Mouse (Mus musculus): ENCODE results near the gene Scaf8. TPM values are rescaled to one million over a fixed set of nuclear protein-coding genes. Genes with fewer than 3 reads are reported as not detected.

The Scaf8 gene
- polyA plus RNA-seq, 1 experiment: 21.9 TPM

DNA sequence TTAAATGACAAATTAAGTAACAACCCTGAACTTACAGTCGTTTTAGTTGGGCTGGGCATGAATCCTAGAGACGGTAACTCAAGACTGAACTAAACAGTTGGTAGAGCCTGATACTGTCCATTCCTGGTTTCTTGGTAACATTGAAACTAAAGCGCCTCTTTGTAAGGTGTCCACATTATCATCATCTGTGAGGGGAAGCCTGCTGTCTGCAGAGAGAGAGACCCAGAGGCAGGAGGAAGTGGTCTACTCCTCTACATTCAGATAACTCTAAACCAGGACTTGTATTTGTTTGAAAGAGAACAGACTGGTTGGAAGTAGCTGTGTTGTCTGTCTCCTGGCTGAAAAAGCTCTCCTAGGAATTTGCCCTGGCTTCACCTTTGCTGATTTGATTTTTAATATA is 108.9 kb downstream of the Scaf8 start:
- DNase-seq: no peak
- Histone ChIP-seq H3K4me3 (ENCODE audit: insufficient read depth, low read depth, low read length) (no peak overlapping the region), H3K36me3 (ENCODE audit: control insufficient read depth, insufficient read depth, low read length) (no peaks in the 10 kb centered on the region; the same call in 1 of the 2 replicates), H3K4me1 (ENCODE audit: control insufficient read depth, insufficient read depth, low read length) (peaks cover 4% of the 10 kb centered on the region; the same call in 1 of the 2 replicates), H3K27me3 (replicated peaks; ENCODE audit: control insufficient read depth, insufficient read depth, low read length) (no peaks in the 10 kb centered on the region), H3K27ac (ENCODE audit: insufficient read depth, low read depth, low read length) (no peak overlapping the region)
- WGBS: 71% methylated on average over 3 of the region's 3 CpGs
- TF ChIP-seq POLR2A (IDR thresholded peaks at IDR 0.05; ENCODE audit: low read depth, low read length) (no peak), CTCF (conservative IDR thresholded peaks at IDR 0.05; ENCODE audit: insufficient read depth, insufficient read length, low read depth, low read length) (no peak)

DNA sequence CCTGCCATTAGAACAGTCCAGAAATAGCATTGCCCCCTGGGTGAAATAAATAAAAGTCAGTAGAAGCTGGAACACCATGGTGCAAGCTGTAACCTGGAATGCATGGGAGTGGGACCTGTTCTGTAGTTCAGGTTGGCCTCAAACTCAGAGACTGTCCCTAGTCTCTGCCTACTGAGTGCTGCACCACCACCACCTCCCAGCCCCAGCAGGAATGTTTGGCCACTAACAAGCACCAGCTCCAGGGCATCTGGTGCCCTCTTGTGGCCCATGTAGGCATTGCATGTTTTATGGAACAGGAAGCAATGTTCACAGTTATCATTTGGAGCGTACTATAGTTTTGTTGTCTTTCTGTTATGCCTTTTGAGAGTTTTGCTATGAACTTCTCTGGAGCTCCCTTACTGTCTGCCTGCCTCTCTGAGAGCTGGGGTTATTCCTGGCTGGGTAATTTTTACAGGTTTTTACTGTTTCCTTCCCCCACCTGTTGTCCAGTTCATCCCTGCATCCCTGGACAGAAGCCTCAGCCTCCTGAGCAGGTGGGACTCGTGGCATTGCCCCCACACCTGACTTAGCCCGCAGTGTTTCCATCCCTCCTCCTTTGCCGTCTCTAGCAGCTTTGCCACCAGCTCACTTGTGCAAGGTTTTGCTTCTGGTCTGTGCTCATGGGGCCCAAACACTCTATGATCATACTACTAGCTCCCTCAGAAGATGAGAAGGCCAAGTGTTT is 109.8 kb downstream of the Scaf8 start:
- TF ChIP-seq POLR2A (IDR thresholded peaks at IDR 0.05; ENCODE audit: low read depth, low read length) (no peak), CTCF (conservative IDR thresholded peaks at IDR 0.05; ENCODE audit: insufficient read depth, insufficient read length, low read depth, low read length) (peak; percentile 98)
- Histone ChIP-seq H3K27me3 (replicated peaks; ENCODE audit: control insufficient read depth, insufficient read depth, low read length) (no peaks in the 10 kb centered on the region), H3K27ac (ENCODE audit: insufficient read depth, low read depth, low read length) (no peak overlapping the region), H3K4me3 (ENCODE audit: insufficient read depth, low read depth, low read length) (no peak overlapping the region), H3K36me3 (ENCODE audit: control insufficient read depth, insufficient read depth, low read length) (no peaks in the 10 kb centered on the region; the same call in 1 of the 2 replicates), H3K4me1 (ENCODE audit: control insufficient read depth, insufficient read depth, low read length) (no peaks in the 10 kb centered on the region)
- DNase-seq: peak; percentile 90
- WGBS: 46% methylated on average over 4 of the region's 4 CpGs

DNA sequence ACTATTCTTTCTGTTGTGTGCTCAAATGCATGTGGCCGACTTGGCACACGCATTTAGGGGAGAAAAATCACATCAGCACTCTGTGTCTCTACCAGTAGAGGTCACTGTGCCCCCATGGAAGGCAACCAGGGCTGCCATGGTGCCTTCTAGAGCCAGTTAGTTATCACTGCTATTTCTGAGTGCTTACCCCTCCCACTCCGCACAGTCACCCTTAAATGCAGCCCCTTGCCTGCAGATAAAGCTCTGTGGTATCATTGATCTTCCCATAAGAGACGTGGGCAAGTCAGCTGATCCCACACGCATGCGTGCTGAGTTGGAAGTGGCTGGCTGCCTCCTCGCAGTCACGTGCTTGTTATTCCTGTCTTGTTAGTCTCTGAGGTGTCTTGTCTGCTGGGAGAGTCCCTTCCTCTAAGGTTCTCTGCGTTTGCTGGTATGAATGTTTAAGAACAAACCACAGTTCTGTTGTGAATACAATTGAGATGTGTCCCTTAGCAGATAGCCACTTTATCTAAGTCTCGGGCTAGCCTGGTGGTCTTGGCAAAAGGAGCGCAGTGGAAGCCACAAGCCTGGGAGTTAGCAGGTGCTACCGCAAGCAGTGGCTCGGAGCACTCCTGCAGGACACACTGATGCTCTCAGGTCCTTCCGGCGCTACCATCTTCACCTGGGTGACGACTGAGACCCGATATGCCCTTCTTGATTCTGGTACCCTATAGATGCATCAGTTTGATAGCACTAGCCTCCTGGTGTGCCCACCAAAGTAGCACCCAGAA is 115.6 kb downstream of the Scaf8 start:
- no peaks in the 10 kb centered on the region for H3K27me3 ChIP-seq (replicated peaks; ENCODE audit: control insufficient read depth, insufficient read depth, low read length)
- H3K36me3 ChIP-seq (ENCODE audit: control insufficient read depth, insufficient read depth, low read length): no peaks in the 10 kb centered on the region
- no peaks in the 10 kb centered on the region for H3K4me1 ChIP-seq (ENCODE audit: control insufficient read depth, insufficient read depth, low read length)
- H3K27ac ChIP-seq (ENCODE audit: insufficient read depth, low read depth, low read length): no peak overlapping the region
- TF ChIP-seq POLR2A (IDR thresholded peaks at IDR 0.05; ENCODE audit: low read depth, low read length): no peak
- TF ChIP-seq CTCF (conservative IDR thresholded peaks at IDR 0.05; ENCODE audit: insufficient read depth, insufficient read length, low read depth, low read length): peak; percentile 97
- WGBS: 75% methylated on average over 17 of the region's 17 CpGs
- H3K4me3 ChIP-seq (ENCODE audit: insufficient read depth, low read depth, low read length): no peak overlapping the region
- peak; percentile 57 for DNase-seq

- Histone ChIP-seq H3K27ac (ENCODE audit: insufficient read depth, low read depth, low read length) (no peak overlapping the region), H3K4me1 (ENCODE audit: control insufficient read depth, insufficient read depth, low read length) (no peaks in the 10 kb centered on the region), H3K27me3 (replicated peaks; ENCODE audit: control insufficient read depth, insufficient read depth, low read length) (no peaks in the 10 kb centered on the region), H3K36me3 (ENCODE audit: control insufficient read depth, insufficient read depth, low read length) (no peaks in the 10 kb centered on the region), H3K4me3 (ENCODE audit: insufficient read depth, low read depth, low read length) (no peak overlapping the region)
- no peak for TF ChIP-seq CTCF (conservative IDR thresholded peaks at IDR 0.05; ENCODE audit: insufficient read depth, insufficient read length, low read depth, low read length)
- TF ChIP-seq POLR2A (IDR thresholded peaks at IDR 0.05; ENCODE audit: low read depth, low read length): no peak
- 58% methylated on average over 5 of the region's 5 CpGs for WGBS
- no peak for DNase-seq
These were observed 117.9 kb downstream of the Scaf8 start for GRCm38 (mm10) chr17:3232626-3233025.

DNA sequence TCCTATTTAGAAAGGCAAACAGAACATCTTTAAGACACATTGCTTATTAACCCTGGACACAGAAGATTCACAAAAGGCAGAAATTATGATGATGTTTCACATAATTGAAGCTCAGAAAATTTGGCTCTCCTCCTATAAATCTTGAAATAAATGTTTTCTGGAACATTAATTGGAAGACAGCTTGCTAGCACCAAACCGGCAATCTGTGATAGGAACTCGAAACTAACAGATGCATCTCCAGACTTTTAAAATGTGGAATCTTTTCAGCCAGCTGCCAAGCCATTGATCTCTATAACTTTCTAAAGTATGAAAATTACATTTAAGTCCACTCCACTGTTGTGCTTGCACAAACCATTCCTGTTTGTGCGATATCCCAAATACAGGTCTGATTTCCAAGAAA is 128.9 kb downstream of the Scaf8 start:
- TF ChIP-seq POLR2A (IDR thresholded peaks at IDR 0.05; ENCODE audit: low read depth, low read length): no peak
- no peak for TF ChIP-seq CTCF (conservative IDR thresholded peaks at IDR 0.05; ENCODE audit: insufficient read depth, insufficient read length, low read depth, low read length)
- peaks cover 23% of the 10 kb centered on the region for H3K4me1 ChIP-seq (ENCODE audit: control insufficient read depth, insufficient read depth, low read length)
- H3K27ac ChIP-seq (ENCODE audit: insufficient read depth, low read depth, low read length): no peak overlapping the region
- no peaks in the 10 kb centered on the region for H3K27me3 ChIP-seq (replicated peaks; ENCODE audit: control insufficient read depth, insufficient read depth, low read length)
- no peak overlapping the region for H3K4me3 ChIP-seq (ENCODE audit: insufficient read depth, low read depth, low read length)
- no peaks in the 10 kb centered on the region for H3K36me3 ChIP-seq (ENCODE audit: control insufficient read depth, insufficient read depth, low read length)
- 87% methylated on average over 3 of the region's 3 CpGs for WGBS
- no peak for DNase-seq

DNA sequence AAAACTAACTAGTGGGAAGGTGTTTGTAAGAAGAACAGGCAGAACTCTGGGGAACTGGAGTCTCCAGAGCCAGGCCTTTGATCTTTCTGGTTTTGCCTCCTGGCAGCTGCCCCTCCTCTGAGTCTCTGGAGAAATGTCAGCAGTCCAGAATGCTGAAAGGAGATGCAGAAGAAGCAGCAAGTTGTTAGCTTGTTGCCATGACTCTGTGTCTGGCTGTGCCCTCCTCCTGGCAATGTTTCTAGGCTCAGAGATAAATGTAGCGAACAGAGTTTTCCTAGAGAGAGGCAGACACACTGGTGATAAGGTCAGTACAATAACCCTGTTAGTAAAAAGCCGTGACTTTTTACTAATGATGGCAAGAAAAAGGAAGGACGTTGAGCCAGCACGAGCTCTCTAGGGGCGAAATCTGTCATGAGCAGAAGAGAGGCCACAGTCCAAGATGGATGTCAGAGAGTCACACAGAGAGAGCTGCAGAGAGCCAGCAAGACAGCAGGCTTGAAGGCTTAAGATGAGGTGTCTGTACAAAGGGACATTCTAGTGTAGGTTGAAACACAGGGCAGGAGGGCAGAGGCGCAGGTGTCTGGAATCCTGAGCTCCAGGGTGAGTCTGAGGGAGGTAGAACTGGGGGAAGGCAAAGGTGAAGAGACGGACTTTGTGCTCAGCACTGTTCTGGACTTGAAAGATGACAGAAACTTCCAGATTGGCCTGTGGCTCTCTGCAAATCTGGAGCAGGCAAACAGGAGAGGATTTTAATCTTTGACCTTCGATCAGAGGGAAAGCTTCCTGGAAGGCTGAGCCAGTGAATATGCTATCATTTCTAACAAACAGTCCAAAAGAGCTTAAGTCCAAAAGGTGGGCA is 130.3 kb downstream of the Scaf8 start:
- Histone ChIP-seq H3K27me3 (replicated peaks; ENCODE audit: control insufficient read depth, insufficient read depth, low read length) (no peaks in the 10 kb centered on the region), H3K36me3 (ENCODE audit: control insufficient read depth, insufficient read depth, low read length) (no peaks in the 10 kb centered on the region), H3K4me1 (ENCODE audit: control insufficient read depth, insufficient read depth, low read length) (peaks cover 23% of the 10 kb centered on the region), H3K4me3 (ENCODE audit: insufficient read depth, low read depth, low read length) (no peak overlapping the region), H3K27ac (ENCODE audit: insufficient read depth, low read depth, low read length) (peak overlapping the region; percentile 71)
- peak; percentile 95 for DNase-seq
- no peak for TF ChIP-seq CTCF (conservative IDR thresholded peaks at IDR 0.05; ENCODE audit: insufficient read depth, insufficient read length, low read depth, low read length)
- TF ChIP-seq POLR2A (IDR thresholded peaks at IDR 0.05; ENCODE audit: low read depth, low read length): no peak
- WGBS: 61% methylated on average over 8 of the region's 8 CpGs
